Mouse (Mus musculus): Measurements from ENCODE around the gene Cox18. TPM values are rescaled to one million over a fixed set of nuclear protein-coding genes. Genes with fewer than 3 reads are reported as not detected.

Gene Cox18
- polyA plus RNA-seq (2012; rRNA removed) = 18.0 and 29.3 TPM in 2 replicates

GRCm38 (mm10) chr5:90223534-90224381, at the start of gene Cox18:
TSS of gene Cox18 (minus strand) at chr5:90224001.

Other genes with a start within 250 kb of the Cox18 start
- 3.1 and 5.4 TPM in 2 replicates for gene Ankrd17, start 142.6 kb upstream of the Cox18 start, polyA plus RNA-seq (2012; rRNA removed)
- gene Gm9958, start 143.2 kb upstream of the Cox18 start, polyA plus RNA-seq (2012; rRNA removed) = 0.25 and 0.61 TPM in 2 replicates
- 0.09 and 0.67 TPM in 2 replicates for gene Alb, start 236.9 kb upstream of the Cox18 start, polyA plus RNA-seq (2012; rRNA removed)